8 mouse cellular contexts compared by ENCODE assay signal in the genomic region with DNA sequence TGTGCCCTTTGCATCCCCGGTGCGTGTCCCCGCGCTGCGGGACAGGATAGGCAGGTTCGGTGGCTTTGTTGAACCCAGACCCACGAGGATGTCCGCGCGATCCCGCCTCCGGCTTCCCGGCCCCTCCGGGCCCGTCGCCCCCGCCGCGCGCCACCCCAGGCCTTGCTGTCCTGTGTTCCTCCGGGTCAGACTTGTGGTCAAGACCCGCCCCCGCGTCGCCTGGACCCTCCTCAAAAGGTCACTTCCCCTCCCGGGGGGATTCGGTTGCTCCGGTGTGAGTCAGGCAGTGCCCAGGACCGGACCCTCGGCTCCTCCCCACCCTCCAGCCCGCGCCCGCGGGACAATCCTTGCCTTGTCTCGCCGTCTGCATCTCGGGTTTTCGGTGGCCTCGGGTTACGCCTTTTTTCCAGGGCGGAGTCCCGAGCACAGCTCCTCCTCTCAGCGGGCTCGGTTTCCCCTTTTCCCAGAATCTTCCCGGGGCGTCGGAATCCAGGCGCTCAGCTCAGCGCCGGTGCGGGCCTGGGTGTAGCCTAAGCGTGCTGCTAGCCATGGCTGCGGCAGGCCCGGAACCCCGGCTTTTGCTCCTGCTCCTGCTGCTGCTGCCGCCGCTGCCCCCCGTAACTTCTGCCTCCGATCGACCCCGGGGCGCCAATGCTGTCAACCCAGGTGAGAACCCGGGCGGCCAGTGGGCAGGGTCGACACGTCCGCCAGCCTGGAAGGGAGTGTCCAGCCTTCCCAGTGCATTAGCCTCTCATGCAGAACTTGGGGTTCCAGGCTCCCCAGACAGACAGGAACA. TPM values are rescaled to one million over a fixed set of nuclear protein-coding genes. Genes with fewer than 3 reads are reported as not detected.
DNase-seq lines count a peak whose midpoint lies in the region; ATAC-seq lines count a peak whose summit lies in the region.

No protein-coding gene starts in this region.

- H3K9ac ChIP-seq in lung, embryonic 15.5 days: peak overlapping the region; percentile 87

- peak overlapping the region; percentile 77 for H3K4me3 ChIP-seq in lung, embryonic 15.5 days

- H3K27me3 ChIP-seq in lung, embryonic 15.5 days: no peaks in the 10 kb centered on the region

- peak; percentile 92 for DNase-seq in MN1 (ENCODE audit: low spot score)
- peak; percentile 83 for DNase-seq in cerebellum, adult 8-10 months
- peak; percentile 72 for DNase-seq in forelimb bud, embryonic 11.5 days (ENCODE audit: low read depth, low spot score)
- DNase-seq in heart, postnatal 4 days: peak; percentile 82
- peak; percentile 71 to 82 for DNase-seq in layer of hippocampus, adult 8-10 months (ENCODE audit: low spot score in 2 of 2)
- peak; percentile 69 for DNase-seq in ovary, postnatal 14 days (ENCODE audit: low spot score)
- DNase-seq in thymus, postnatal 14 days: peak; percentile 69

- peak overlapping the region; percentile 87 for H3K4me2 ChIP-seq in lung, embryonic 15.5 days

- peaks cover 34% of the 10 kb centered on the region for H3K36me3 ChIP-seq in lung, embryonic 15.5 days

- peaks cover 15% of the 10 kb centered on the region for H3K4me1 ChIP-seq in lung, embryonic 15.5 days

- peak overlapping the region; percentile 94 for H3K27ac ChIP-seq in lung, embryonic 15.5 days

- peak; percentile 67 for ATAC-seq in lung, embryonic 15.5 days (ENCODE audit: borderline replicate concordance, extremely low read depth, low FRiP score, low TSS enrichment)

- H3K9me3 ChIP-seq in lung, embryonic 15.5 days: no peaks in the 10 kb centered on the region

- WGBS in lung, embryonic 15.5 days: under 1% methylated on average over 66 of the region's 67 CpGs

RNA-seq across cellular contexts. Expression of a gene that starts 0.5 kb away (rescaled TPM):
- total RNA-seq in heart, postnatal 4 days (2021): 10 to 100 TPM; 48.6 to 53.2 TPM
- total RNA-seq in layer of hippocampus, adult 8-10 months (2022): 10 to 100 TPM; 74.8 to 87.6 (median 80.4) TPM
- 101 and 102 TPM in 2 replicates for polyA plus RNA-seq in lung, embryonic 15.5 days (2015; fragmentation: Nextera tagmentation; extraction: Ambion mirVana)

RNA-seq across cellular contexts. Expression of a gene that starts 0.5 kb away (rescaled TPM):
- 10 to 100 TPM; 46.9 to 51.8 TPM for total RNA-seq in heart, postnatal 4 days (2021)
- 10 to 100 TPM; 37.1 to 51.5 (median 46.0) TPM for total RNA-seq in layer of hippocampus, adult 8-10 months (2022)
- polyA plus RNA-seq in lung, embryonic 15.5 days (2015; fragmentation: Nextera tagmentation; extraction: Ambion mirVana): 55.9 and 58.9 TPM in 2 replicates

RNA-seq across cellular contexts. Expression of a gene that starts 20.9 kb away (rescaled TPM):
- 1 to 10 TPM; 4.7 to 6.8 TPM for total RNA-seq in heart, postnatal 4 days (2021)
- under 1 TPM in 2 of 4 experiments, not detected in 2; 0.27 to 0.33 TPM for total RNA-seq in layer of hippocampus, adult 8-10 months (2022)
- polyA plus RNA-seq in lung, embryonic 15.5 days (2015; fragmentation: Nextera tagmentation; extraction: Ambion mirVana): 4.7 and 5.1 TPM in 2 replicates

RNA-seq across cellular contexts. Expression of a gene that starts 34.3 kb away (rescaled TPM):
- total RNA-seq in heart, postnatal 4 days (2021): 100 to 1,000 TPM; 177 to 180 TPM
- 100 to 1,000 TPM; 224 to 262 (median 228) TPM for total RNA-seq in layer of hippocampus, adult 8-10 months (2022)
- polyA plus RNA-seq in lung, embryonic 15.5 days (2015; fragmentation: Nextera tagmentation; extraction: Ambion mirVana): 291 and 292 TPM in 2 replicates

RNA-seq across cellular contexts. Expression of a gene that starts 38.9 kb away (rescaled TPM):
- not detected for total RNA-seq in heart, postnatal 4 days (2021)
- total RNA-seq in layer of hippocampus, adult 8-10 months (2022): 100 to 1,000 TPM; 162 to 206 (median 186) TPM
- polyA plus RNA-seq in lung, embryonic 15.5 days (2015; fragmentation: Nextera tagmentation; extraction: Ambion mirVana): 0.11 and 0.19 TPM in 2 replicates

Comparison
In these comparisons a context has a peak if more than half of its experiments do, and no peak if none do; other contexts are left out.
1. Peak in every context shown above with its lines: DNase-seq, ATAC-seq, H3K4me3 ChIP-seq and H3K27ac ChIP-seq.
2. RNA of a gene that starts 20.9 kb away (total RNA-seq): 4.7 to 6.8 TPM in heart, postnatal 4 days; 0.27 to 0.33 TPM in layer of hippocampus, adult 8-10 months; every median in the first group is over 4 times any median in the second.